Mouse (Mus musculus) G1E-ER4 (cell line): ENCODE results near the gene Ccdc134. TPM values are rescaled to one million over a fixed set of nuclear protein-coding genes. Genes with fewer than 3 reads are reported as not detected.

Experiments used
- GATA1 ChIP-seq: IDR thresholded peaks from one replicate; pipeline ENCODE4 v1.8.0; 2012; ENCODE audit warnings: low read length, inconsistent platforms
- polyA plus RNA-seq: library from polyadenylated mRNA; stranded (reverse); fragments of >175 nt; gene quantifications from 2 replicates; pipeline ENCODE4 v1.2.3, GENCODE M21; 2012

The Ccdc134 gene
- polyA plus RNA-seq, 1 experiment: 3.7 TPM

GRCm38 (mm10) chr15:82163356-82164060 lies 35.8 kb downstream of the Ccdc134 start:
- no peak for TF ChIP-seq GATA1

- no peak for TF ChIP-seq GATA1
Observed at GRCm38 (mm10) chr15:82164061-82164399, 36.3 kb downstream of the Ccdc134 start.

- TF ChIP-seq GATA1: no peak
Observed at GRCm38 (mm10) chr15:82164496-82164895, 36.8 kb downstream of the Ccdc134 start.

- no peak for TF ChIP-seq GATA1
Observed at GRCm38 (mm10) chr15:82165332-82166239, 37.9 kb downstream of the Ccdc134 start.

GRCm38 (mm10) chr15:82166240-82167100 lies 38.7 kb downstream of the Ccdc134 start:
- no peak for TF ChIP-seq GATA1

- no peak for TF ChIP-seq GATA1
Observed at GRCm38 (mm10) chr15:82167201-82168168, 39.8 kb downstream of the Ccdc134 start.

- TF ChIP-seq GATA1: no peak
Observed at GRCm38 (mm10) chr15:82169671-82170070, 41.9 kb downstream of the Ccdc134 start.

GRCm38 (mm10) chr15:82170437-82171377 lies 43.0 kb downstream of the Ccdc134 start:
- no peak for TF ChIP-seq GATA1

GRCm38 (mm10) chr15:82172648-82173047 lies 44.9 kb downstream of the Ccdc134 start:
- no peak for TF ChIP-seq GATA1

- no peak for TF ChIP-seq GATA1
Observed at GRCm38 (mm10) chr15:82175091-82175490, 47.4 kb downstream of the Ccdc134 start.

GRCm38 (mm10) chr15:82177743-82178290 lies 50.1 kb downstream of the Ccdc134 start:
- no peak for TF ChIP-seq GATA1

- no peak for TF ChIP-seq GATA1
Observed at GRCm38 (mm10) chr15:82181131-82181530, 53.4 kb downstream of the Ccdc134 start.

GRCm38 (mm10) chr15:82182311-82182710 lies 54.6 kb downstream of the Ccdc134 start:
- TF ChIP-seq GATA1: no peak

GRCm38 (mm10) chr15:82183596-82183995 lies 55.9 kb downstream of the Ccdc134 start:
- no peak for TF ChIP-seq GATA1
